Mouse (Mus musculus): ENCODE results near the gene Cfap61.

The Cfap61 gene

GRCm38 (mm10) chr2:145949475-145950068 is 15.0 kb downstream of the Cfap61 start:
- no peak for DNase-seq (ENCODE audit: low read depth, low spot score)

DNA sequence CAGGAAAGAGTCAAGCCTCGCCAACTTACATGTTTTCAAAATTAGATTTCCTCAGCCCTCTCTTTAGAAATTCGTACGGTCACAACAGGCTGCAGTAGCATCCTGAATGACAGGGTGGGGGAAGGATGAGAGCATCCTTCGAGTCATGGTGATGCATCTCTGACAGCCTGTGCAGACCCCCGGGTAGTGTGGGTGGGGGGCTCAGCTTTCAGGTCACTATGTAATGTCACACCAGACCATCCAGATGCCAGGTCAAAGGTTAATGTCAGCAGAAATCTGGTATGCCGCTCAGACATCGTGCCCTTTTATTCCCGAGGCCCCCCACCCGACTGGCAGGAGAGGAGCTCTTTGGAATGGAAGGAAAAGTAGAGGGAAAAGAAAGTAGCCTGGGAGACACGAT is 15.7 kb downstream of the Cfap61 start:
- DNase-seq (ENCODE audit: low read depth, low spot score): no peak

DNA sequence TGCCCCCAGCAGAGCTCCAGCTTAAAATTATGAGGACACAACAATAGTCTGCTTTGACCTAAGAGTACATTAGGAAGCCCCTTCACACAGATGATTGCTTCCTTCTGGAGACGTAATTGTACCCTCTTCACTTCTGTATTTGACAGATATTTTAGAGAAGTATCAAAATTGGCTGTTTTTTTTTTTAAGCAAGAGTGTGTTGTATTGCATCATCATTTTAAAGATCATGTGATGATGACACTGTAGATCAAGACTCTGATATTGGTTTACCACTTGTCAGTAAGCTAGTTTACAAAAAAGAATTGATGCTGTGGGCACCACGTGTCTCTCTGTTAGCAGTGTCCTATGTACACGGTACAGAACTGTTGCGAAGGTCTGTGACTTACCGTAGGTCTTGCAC is 18.1 kb downstream of the Cfap61 start:
- DNase-seq (ENCODE audit: low read depth, low spot score): no peak

DNA sequence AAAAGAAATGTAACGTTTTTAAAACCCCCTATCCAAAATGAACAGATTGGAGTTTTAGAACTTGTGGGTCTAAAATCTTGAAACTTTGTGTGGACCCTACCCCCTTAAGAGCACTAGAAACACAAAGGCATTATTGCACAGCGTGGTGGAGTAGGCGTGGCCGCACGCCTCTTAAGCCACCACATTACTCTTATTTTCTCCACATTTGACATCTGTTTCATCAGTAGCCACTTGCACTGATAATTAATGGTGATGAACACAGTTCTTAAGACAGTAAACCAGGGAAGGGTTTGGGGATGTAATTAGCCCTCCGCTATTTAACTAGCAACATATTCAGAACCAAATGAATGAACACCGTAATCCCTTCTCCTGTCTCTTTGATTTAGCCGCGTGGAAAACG is 21.3 kb downstream of the Cfap61 start:
- no peak for DNase-seq (ENCODE audit: low read depth, low spot score)

DNA sequence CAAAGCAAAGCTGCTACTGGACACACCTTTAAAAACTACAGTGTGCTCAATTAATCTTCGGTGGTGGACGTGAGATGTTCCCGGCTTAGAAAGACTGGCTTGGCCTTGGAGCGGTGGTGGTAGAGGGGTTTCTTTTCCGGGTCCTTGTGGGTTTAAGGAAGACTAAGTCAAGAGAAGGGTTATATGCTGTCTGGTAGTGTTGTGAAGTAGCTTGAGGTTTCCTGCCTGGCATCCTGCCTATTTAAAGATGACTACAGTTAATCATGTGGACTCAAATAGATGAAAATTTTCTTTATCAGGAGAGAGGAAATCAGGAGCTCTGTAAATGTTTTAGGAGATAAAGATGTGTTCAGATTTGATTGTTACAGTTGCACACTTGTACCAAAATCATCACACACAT is 21.7 kb downstream of the Cfap61 start:
- no peak for DNase-seq (ENCODE audit: low read depth, low spot score)

DNA sequence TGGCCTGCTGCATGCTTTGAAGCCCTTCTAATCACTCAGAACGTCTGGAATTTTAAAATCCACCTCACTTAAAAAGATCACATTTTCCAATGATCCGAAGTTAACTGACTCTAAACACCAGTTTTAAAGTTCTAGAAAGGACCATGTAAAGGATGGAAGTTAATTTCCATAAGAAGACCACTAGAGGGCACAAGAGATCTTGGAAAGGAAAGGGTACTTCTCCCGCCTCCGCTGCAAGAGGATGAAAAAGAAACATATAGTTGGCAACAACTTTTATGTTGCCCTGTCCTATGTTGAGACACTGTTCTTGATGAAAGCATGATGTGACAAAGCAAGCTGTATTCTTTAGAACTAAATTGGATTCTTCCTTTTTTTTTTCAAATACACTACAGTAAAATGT is 22.9 kb downstream of the Cfap61 start:
- peak; percentile 24 for DNase-seq (ENCODE audit: low read depth, low spot score)

- no peak for DNase-seq (ENCODE audit: low read depth, low spot score)
These were observed 23.5 kb downstream of the Cfap61 start for GRCm38 (mm10) chr2:145958097-145958496.

DNA sequence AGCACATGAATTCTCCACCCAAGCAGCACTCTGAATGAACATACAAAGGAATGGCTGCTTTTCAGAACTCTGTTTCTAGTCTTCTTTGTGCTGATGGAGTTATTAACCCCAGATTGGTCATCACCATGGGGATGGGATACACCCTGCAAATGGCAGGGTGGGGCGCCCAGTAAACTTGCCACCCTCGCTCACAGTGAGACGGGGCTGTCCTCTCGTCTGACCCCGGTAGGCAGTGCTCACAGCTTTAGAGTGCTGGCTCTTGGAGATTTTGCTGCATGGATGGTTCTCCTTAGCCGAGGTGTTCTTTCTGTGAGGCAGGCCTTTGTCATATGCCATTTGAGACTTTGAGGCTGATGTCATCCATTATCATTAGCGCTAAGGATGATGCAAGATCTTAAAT is 24.0 kb downstream of the Cfap61 start:
- no peak for DNase-seq (ENCODE audit: low read depth, low spot score)

DNA sequence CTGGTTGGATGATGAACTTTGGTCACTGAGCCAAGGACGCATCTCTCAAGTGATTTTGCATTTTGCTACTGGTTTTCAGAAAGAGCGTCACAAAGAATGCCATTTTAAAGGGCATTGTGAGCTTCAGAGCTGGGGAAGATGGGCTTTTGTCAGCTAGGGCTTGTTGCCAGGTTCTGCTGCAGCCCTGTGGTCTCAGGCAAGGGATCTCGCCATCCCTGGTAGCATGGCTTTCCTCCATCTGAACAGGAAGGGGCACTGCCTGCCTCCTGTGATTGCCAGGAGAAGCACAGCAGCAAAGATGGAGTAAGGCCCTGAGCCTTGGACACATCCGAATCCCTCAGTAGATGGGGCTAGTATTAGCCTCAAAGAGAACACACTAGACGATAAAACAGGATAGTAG is 27.3 kb downstream of the Cfap61 start:
- DNase-seq (ENCODE audit: low read depth, low spot score): no peak

DNA sequence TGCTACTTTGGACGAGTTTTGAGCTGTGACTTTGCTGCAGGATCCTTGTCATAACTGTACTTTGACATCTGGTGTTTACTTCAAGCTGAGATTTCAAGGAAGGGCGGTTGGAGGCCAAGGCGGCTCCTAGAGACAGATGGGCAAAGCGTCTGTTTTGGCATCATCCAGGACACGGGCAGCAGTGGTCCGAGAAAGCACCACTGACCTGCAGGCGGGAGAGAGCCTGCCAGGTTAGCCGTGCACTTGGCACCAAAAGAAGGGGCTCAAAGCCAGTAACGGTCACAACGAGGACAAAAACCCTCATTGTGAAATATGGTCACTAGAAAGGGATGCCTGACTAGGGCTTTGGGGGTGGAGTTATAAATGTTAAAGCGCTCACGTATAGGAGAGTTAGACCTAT is 36.2 kb downstream of the Cfap61 start:
- DNase-seq (ENCODE audit: low read depth, low spot score): no peak

DNA sequence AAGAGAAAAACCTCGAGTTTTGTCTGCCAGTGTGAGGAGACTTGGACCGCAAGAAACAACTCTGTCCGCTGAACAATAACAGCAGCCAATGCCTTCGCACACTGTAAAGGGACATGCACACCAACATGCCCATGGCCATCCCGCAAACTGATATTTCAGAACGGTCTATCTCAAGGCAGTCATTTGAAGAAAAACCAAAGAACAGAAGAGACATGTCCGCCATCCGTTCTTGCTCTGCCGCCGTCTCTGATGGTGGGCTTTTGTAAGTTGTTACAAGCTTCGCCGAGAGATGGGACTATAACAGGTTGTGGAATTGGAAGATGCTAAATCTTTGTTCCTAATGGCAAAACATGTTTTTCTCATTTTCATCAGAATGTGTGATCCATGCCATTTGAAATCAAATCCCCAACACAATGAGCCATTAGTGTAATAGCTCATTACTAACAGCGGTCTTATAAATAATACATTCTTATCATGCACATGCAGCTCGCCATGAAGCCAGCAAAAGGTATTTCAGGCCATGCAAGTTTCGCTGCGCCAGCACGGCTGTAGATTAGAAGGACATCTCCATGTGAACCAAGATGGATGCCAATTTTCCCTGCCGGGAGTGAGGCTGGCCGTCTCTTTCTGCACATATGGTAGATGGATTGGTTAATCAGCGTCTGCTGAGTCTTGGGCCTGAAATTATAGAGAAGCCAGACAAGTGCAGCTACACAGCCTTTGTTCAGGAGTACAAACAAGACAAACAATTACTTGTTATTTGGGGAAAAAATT is 36.8 kb downstream of the Cfap61 start:
- peak; percentile 6 for DNase-seq (ENCODE audit: low read depth, low spot score)

- no peak for DNase-seq (ENCODE audit: low read depth, low spot score)
These were observed 38.0 kb downstream of the Cfap61 start for GRCm38 (mm10) chr2:145972571-145972970.

GRCm38 (mm10) chr2:145979616-145980015 is 45.0 kb downstream of the Cfap61 start:
- no peak for DNase-seq (ENCODE audit: low read depth, low spot score)

DNA sequence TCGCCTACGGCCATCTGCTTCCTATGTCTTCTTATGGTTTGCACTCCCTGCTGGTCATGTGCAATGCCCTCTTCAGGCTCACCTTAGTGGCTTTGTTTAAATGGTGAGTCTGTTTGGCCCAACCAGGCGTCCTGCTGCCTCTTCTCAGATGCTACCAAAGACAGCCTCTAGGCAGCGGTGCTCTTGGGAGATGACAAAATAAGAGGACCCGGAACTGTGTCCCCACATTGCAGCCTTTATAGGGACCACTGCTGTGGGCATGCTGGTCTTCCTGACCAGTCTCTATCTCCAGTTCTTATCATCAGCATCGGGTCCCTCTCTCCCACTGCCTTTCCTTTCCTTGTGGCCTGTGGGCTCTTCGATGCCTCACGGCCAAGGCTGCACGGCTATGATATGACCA is 46.3 kb downstream of the Cfap61 start:
- DNase-seq (ENCODE audit: low read depth, low spot score): no peak

DNA sequence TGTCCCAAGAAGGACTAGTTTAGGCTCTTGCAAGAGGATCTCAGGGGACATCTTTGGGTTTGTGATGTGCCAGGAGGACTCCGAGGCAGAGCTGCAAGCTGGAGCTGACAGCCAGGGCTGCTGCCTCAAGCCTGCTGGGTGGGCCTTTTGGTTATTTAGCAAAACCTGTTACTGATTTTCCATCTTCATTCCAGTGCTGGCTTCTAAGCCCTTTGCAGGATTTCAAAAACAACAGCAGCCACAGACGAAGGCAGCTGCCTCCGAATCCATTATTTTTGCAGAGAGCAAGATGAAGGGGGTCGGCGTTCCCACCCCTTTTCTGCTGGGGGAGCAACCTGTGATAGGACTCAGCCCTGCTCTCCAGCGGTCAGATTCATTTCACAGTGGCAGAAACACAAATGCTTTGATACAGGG is 47.1 kb downstream of the Cfap61 start:
- DNase-seq (ENCODE audit: low read depth, low spot score): no peak

- DNase-seq (ENCODE audit: low read depth, low spot score): no peak
These were observed 47.9 kb downstream of the Cfap61 start for GRCm38 (mm10) chr2:145982317-145983045.

DNA sequence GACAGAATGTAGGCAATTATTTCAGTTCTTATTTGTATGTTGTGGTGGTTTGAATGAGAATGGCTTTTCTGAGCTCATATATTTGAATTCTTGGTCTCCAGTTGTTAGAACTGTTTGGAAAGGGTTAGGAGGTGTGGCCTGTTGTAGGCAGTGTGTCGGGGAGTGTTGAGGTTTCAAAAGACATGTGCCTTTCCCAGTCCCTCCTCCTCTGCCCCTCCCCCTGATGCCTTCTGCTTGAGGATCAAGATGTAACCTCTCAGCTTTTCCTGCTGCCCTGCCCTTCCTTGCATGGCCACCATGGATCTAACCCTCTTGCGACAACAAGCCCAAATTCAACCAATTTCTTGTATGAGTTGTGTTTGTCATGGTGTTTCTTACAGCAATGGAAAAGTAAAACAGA is 53.2 kb downstream of the Cfap61 start:
- DNase-seq (ENCODE audit: low read depth, low spot score): no peak

DNA sequence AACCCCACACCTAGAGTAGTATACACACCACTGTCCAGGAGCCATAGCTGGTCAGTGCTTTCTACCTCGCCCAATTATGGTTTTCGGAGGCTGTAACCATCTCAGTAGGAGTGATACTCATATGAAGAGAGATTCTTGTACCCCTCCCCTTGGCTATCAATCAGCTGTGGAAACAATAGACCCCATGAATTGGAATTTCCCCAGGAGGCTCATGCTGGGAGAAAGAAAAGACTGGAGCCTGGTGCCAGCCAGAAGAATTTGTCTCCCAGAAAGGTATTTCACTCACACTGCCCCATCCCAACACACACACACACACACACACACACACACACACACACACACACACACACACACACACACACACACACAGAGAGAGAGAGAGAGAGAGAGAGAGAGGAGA is 55.9 kb downstream of the Cfap61 start:
- DNase-seq (ENCODE audit: low read depth, low spot score): no peak

GRCm38 (mm10) chr2:145996472-145996871 is 61.9 kb downstream of the Cfap61 start:
- no peak for DNase-seq (ENCODE audit: low read depth, low spot score)

GRCm38 (mm10) chr2:145997956-145998525 is 63.5 kb downstream of the Cfap61 start:
- DNase-seq (ENCODE audit: low read depth, low spot score): no peak

DNA sequence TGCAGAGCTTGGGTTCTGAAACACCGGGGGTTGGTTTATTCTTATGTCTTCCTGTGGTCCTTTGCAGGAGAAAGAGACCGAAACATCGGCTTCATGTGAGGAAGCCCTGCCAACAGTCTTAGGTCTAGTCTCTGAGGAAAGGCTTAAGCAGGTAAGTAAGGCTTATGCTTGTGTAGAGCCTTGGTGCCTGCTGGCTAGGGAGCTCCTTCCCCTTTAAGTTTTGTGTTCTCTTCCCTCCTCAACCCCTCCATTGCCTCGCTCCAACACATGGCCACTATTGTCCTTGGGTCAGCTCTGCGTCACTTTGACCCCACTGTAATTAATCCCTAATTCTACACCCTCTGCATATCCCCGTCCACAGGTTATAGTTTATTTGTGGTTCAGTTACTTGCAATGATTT is 74.2 kb downstream of the Cfap61 start:
- no peak for DNase-seq (ENCODE audit: low read depth, low spot score)

DNA sequence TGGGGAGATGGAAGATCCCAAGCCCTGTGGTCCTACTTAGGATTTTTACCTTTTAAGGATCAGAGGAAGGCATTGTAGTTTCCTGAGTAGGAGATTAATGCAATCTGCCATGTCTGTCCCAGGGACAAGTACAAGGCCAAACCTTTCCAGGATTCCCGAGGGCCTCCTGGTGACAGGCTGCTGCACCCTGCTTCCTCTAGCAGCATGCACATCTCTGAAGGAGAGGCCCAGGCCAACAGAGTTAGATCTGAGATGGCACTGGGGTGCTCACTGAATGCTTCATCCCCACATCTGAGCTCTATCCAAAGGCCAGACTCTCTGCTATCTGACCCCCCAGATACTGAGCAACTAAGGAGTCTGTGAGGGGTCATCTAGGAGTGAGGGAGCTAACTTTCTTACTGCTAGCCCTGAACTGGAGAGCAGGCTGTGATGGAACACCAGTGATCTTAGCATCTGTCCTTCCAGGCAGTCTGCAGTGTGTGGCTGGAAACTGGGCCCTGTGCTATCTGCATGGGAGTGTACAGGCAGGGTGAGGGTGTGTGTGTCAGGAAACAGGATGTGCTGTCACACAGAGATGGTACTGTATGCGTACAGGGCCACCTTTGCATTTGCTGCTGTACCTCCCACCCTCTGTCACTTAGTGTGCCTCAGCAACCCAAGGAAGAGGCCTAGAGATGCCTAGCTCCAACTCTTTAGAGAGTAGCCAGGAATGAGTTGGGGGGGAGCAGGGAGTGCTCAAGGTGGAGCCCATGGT is 75.2 kb downstream of the Cfap61 start:
- no peak for DNase-seq (ENCODE audit: low read depth, low spot score)

Measured in telencephalon, adult 2 months (tissue).